Mouse (Mus musculus) megakaryocyte, embryonic 14.5 days (primary cell): ENCODE results near the gene Gcm1. TPM values are rescaled to one million over a fixed set of nuclear protein-coding genes. Genes with fewer than 3 reads are reported as not detected.

ENCODE experiments used
- H3K27me3 ChIP-seq: replicated peaks from 2 replicates; pipeline ENCODE3; 2012; ENCODE audit warnings: inconsistent platforms
- H3K36me3 ChIP-seq: replicated peaks from 2 replicates; pipeline ENCODE3; 2012; ENCODE audit warnings: low read length, inconsistent platforms, mixed read lengths
- H3K4me1 ChIP-seq: 2 replicates; pipeline ENCODE4 v1.6.1; 2012; ENCODE audit warnings: inconsistent platforms
- H3K4me3 ChIP-seq: replicated peaks from 2 replicates; pipeline ENCODE3; 2012; ENCODE audit warnings: moderate library complexity, mild to moderate bottlenecking, inconsistent platforms
- H3K9me3 ChIP-seq: 2 replicates; pipeline ENCODE4 v1.6.1; 2012; ENCODE audit warnings: inconsistent platforms
- FLI1 ChIP-seq: IDR thresholded peaks from 2 replicates; pipeline ENCODE4 v1.6.1; 2012; ENCODE audit warnings: low read length, inconsistent platforms, mixed read lengths
- GATA1 ChIP-seq: IDR thresholded peaks from 3 replicates; pipeline ENCODE4 v1.6.1; 2012; ENCODE audit warnings: mixed read lengths, low read length, inconsistent platforms, borderline replicate concordance
- polyA plus RNA-seq: library from polyadenylated mRNA; stranded (reverse); fragments of >175 nt; gene quantifications from 2 replicates; pipeline ENCODE4 v1.2.3, GENCODE M21; 2012; ENCODE audit warnings: low replicate concordance; ENCODE audit not compliant: insufficient read depth

The Gcm1 gene
- polyA plus RNA-seq, 1 experiment: not detected

DNA sequence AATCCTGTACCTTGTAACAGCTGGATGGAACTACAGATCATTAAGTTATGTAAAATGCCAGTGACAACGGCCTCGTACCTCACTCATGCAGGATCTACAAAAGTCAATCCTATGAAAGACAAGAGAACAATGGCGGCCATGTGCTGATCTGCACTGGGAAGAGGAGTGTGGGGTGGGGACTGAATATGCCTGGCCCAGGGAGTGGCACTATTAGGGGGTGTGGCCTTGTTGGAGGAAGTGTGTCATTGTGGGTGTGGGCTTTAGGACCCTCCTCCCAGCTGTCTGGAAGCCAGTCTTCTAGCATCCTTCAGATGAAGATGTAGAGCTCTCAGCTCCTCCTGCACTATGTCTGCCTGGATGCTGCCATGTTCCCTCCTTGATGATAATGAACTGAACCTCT lies 38.9 kb downstream of the Gcm1 start:
- Histone ChIP-seq H3K9me3 (no peaks in the 10 kb centered on the region), H3K27me3 (no peaks in the 10 kb centered on the region), H3K4me3 (no peak overlapping the region), H3K36me3 (peaks cover 100% of the 10 kb centered on the region), H3K4me1 (peaks cover 70% of the 10 kb centered on the region)
- no peak for TF ChIP-seq GATA1
- no peak for TF ChIP-seq FLI1

DNA sequence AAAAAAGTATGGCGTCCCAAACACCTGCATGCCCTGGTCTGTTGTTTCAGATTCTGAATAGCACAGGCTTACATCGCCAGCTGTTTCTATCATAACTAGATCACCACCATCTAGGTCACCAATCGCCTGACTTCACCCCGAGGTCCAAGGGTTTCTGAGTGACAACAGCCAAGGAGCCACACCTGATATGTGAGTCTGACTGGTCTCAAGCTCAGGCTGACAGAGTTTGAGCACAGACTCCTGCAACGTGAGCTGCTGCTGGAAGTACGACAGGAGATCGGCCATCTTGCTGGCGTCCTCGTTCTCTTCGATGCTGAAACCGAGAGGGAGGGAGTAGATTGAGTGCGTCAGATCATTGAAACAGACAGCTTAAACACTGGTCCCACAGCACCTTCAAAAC lies 44.0 kb downstream of the Gcm1 start:
- peaks cover 49% of the 10 kb centered on the region for H3K4me1 ChIP-seq
- peaks cover 99% of the 10 kb centered on the region for H3K36me3 ChIP-seq
- H3K9me3 ChIP-seq: peaks cover 16% of the 10 kb centered on the region; the same call in 1 of the 2 replicates
- TF ChIP-seq GATA1 (no peak), FLI1 (no peak)
- no peaks in the 10 kb centered on the region for H3K27me3 ChIP-seq
- H3K4me3 ChIP-seq: no peak overlapping the region

- TF ChIP-seq GATA1: no peak
- TF ChIP-seq FLI1: no peak
- H3K36me3 ChIP-seq: peaks cover 99% of the 10 kb centered on the region
These were observed 44.7 kb downstream of the Gcm1 start for GRCm38 (mm10) chr9:78096376-78096775.

GRCm38 (mm10) chr9:78100956-78101355 lies 49.2 kb downstream of the Gcm1 start:
- H3K4me1 ChIP-seq: peaks cover 73% of the 10 kb centered on the region
- TF ChIP-seq FLI1: 0 out of 2 replicates have a peak, but pooled peaks have one; percentile 46
- TF ChIP-seq GATA1: 0 out of 3 replicates have a peak, but pooled peaks have one; percentile 76
- peak overlapping the region; percentile 68 for H3K4me3 ChIP-seq
- no peaks in the 10 kb centered on the region for H3K27me3 ChIP-seq
- peaks cover 16% of the 10 kb centered on the region; the same call in 1 of the 2 replicates for H3K9me3 ChIP-seq
- H3K36me3 ChIP-seq: peaks cover 89% of the 10 kb centered on the region

More at GRCm38 (mm10) chr9:78096376-78096775, 44.7 kb downstream of the Gcm1 start:
- Histone ChIP-seq H3K4me3 (no peak overlapping the region), H3K9me3 (peaks cover 16% of the 10 kb centered on the region; the same call in 1 of the 2 replicates), H3K27me3 (no peaks in the 10 kb centered on the region), H3K4me1 (peaks cover 49% of the 10 kb centered on the region)

- H3K36me3 ChIP-seq: peaks cover 89% of the 10 kb centered on the region
- H3K4me3 ChIP-seq: peak overlapping the region; percentile 68
- H3K27me3 ChIP-seq: no peaks in the 10 kb centered on the region
- no peak for TF ChIP-seq GATA1
- TF ChIP-seq FLI1: no peak
- H3K4me1 ChIP-seq: peaks cover 78% of the 10 kb centered on the region
- peaks cover 16% of the 10 kb centered on the region; the same call in 1 of the 2 replicates for H3K9me3 ChIP-seq
These were observed 49.7 kb downstream of the Gcm1 start for GRCm38 (mm10) chr9:78101431-78101830.

DNA sequence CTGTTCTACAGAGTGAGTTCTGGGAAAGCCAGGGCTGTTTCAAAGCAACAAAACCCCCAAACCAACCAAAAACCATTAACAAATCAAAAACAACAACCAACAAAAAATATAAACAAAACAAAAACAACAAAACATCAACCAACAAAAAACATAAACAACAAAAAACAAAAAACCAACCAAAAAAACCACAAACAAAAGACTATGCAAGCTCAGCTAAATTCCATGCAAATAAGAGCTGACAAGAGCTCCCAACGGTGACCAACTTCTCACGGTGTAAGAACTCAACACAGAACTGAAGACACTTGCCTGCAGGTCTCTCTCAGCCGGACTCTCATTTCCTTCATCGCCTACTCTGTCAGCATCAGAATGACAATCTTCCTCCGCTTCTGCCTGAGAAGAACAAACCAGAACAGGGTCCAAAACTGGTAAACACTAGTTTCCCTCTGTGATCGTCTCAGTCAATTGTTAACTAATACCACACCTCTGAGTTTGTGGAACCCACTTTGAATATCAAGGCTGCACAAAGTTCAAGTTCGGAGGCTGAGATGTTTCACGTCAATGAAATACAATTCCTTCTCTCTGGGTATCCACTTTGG lies 52.3 kb downstream of the Gcm1 start:
- Histone ChIP-seq H3K27me3 (no peaks in the 10 kb centered on the region), H3K4me3 (peak overlapping the region; percentile 99), H3K4me1 (peaks cover 71% of the 10 kb centered on the region), H3K36me3 (peaks cover 70% of the 10 kb centered on the region), H3K9me3 (no peaks in the 10 kb centered on the region)
- no peak for TF ChIP-seq FLI1
- TF ChIP-seq GATA1: no peak

DNA sequence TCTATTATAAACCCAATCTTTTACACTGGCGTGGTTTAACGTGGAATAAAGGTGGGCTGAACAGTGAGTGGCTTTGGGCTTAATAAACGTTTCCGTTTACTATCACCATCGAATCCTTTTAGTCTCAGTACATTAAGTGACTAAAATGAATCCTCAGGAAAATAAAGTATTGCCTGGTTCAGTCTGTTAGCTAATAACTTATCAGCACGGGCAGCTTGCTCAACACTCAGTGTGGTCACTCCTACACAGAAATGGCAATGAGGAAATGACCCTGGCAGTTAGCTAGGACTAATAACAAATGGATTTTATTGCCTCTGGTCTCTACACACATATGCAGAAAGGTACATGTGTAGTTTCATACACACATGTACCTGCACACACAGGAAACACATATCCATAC lies 53.2 kb downstream of the Gcm1 start:
- Histone ChIP-seq H3K27me3 (no peaks in the 10 kb centered on the region), H3K4me1 (peaks cover 71% of the 10 kb centered on the region), H3K36me3 (peaks cover 61% of the 10 kb centered on the region), H3K9me3 (no peaks in the 10 kb centered on the region), H3K4me3 (peak overlapping the region; percentile 99)
- TF ChIP-seq FLI1: no peak
- no peak for TF ChIP-seq GATA1

GRCm38 (mm10) chr9:78105501-78105932 lies 53.8 kb downstream of the Gcm1 start:
- H3K4me3 ChIP-seq: peak overlapping the region; percentile 99
- H3K4me1 ChIP-seq: peaks cover 71% of the 10 kb centered on the region
- H3K36me3 ChIP-seq: peaks cover 55% of the 10 kb centered on the region
- H3K27me3 ChIP-seq: no peaks in the 10 kb centered on the region
- H3K9me3 ChIP-seq: no peaks in the 10 kb centered on the region
- TF ChIP-seq FLI1 (no peak), GATA1 (peak; percentile 75; the same call in 1 of the 3 replicates)

DNA sequence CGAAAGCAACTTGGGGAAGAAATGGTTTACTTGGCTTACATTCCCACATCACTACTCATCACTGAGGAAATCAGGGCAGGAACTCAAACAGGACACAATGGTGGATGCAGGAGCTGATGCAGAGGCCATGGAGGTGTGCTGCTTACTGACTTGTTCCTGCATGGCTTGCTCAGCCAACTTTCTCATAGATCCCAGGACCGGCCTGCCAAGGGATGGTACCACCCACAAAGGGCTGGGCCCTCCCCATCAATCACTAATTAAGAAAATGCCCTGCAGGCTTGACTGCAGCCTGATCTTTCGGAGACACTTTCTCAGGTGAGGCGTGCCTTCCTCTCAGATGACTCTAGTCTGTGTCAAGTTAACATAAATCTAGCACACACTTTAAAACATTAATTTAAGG lies 55.1 kb downstream of the Gcm1 start:
- TF ChIP-seq FLI1 (no peak), GATA1 (no peak)
- peak overlapping the region; percentile 99 for H3K4me3 ChIP-seq
- no peaks in the 10 kb centered on the region for H3K27me3 ChIP-seq
- no peaks in the 10 kb centered on the region for H3K9me3 ChIP-seq
- peaks cover 73% of the 10 kb centered on the region for H3K4me1 ChIP-seq
- H3K36me3 ChIP-seq: peaks cover 46% of the 10 kb centered on the region

GRCm38 (mm10) chr9:78107582-78107911 lies 55.8 kb downstream of the Gcm1 start:
- Histone ChIP-seq H3K4me3 (peak overlapping the region; percentile 99), H3K4me1 (peaks cover 76% of the 10 kb centered on the region), H3K9me3 (no peaks in the 10 kb centered on the region), H3K36me3 (peaks cover 40% of the 10 kb centered on the region), H3K27me3 (no peaks in the 10 kb centered on the region)
- TF ChIP-seq FLI1 (no peak), GATA1 (no peak)
